Mouse (Mus musculus) v-Abl transformed pro-B cells (cell line): ENCODE data around the gene Dnajc21.

Source experiments
- in situ Hi-C, 2 experiments: fragments of 400-800 bp; cut with MboI; formaldehyde crosslinking; loops; one replicate each; pipeline ENCODE4 v1.15.1; 2025; ENCODE audit not compliant: unreplicated experiment in 2 of 2

Dnajc21 gene

DNA sequence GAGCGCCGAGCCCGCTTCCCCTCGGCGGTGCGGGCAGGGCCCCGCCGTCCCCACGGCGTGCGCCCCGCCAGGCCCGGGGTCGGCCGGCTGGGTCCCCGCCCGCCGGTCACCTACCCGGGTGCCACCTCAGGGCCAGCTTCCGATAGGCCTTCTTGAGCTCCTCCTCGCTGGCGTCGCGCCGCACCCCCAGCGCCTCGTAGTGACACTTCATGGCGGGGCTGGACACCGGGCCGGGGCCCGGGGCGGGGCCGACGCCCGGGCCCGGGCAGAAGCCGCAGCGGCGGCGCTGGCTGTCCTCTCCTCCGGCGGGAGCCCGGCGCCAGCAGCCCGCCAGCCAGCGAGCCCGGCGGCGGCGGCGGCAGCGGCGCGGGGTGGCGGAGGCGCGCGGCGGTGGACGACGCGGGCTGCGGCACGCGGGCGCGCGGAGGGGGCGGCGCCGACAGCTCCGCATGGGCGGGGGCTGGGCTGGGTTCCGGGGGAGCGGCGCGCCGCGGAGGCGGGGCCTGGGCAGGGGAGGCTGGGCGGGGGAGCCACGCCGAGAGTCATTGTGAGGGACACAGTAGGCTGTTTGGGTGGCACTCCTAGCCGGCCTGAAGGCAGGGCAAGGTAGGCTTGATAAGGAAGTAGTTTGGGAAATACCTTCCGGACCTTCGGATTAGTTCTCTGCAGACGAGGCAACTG lies at the start of gene Dnajc21:
Dnajc21 (minus strand) TSS at position 366 of the 681 bp plus-strand sequence.
- in situ Hi-C loops = loop anchor here in 1 of 2 experiments (10.0 kb wide), 1 partner anchor 725 kb away; the partner anchor contains the start of gene Spef2

GRCm38 (mm10) chr15:10515166-10515565 lies 44.9 kb upstream of the Dnajc21 start:
- in situ Hi-C loops = loop anchor here in 1 of 2 experiments (25.0 kb wide), 1 partner anchor 797 kb away; no protein-coding TSS in a partner anchor

- in situ Hi-C loops = loop anchor here in 1 of 2 experiments (25.0 kb wide), 1 partner anchor 806 kb away; no protein-coding TSS in a partner anchor
Observed at GRCm38 (mm10) chr15:10506099-10506498, 35.8 kb upstream of the Dnajc21 start.

DNA sequence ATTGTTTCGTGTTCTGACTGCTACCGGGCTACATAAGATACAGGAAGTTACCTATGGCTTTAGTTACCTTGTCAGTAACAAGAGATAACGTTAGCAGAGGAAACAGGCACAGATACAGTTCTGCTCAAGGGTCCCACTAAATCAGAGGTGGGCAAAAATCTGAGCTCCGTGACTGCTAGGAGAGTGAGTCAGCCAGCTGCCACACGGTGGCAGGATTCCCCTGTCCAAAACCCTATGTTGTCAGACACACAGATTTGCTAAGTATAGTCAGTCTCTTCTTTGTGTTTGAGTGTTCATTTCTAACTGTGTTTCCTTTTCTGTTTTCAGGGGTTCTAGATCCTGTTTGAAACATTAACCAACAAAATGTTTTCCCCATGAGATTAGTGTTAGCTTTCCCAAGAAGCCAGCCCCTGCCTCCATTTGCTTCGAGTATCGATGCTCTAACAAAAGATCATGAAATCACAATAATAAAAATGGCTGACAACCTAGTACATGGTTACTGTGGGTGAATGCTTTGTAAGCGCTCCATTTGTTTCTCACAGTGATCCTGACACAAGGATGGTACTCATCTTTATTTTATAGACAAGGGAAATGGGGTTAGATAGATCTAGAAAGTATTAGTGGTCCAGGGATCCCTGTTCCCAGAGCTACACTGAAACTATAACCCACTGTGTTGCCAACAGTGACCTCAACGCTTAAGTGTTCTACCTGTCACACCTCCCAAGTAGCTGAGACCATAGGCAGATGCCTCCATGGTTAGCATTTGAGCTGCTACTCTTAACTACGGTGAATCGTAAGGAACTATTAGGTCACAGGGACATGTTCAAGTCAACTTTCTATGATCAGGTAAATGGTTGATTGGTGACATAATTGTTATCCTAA lies 30.8 kb upstream of the Dnajc21 start:
- in situ Hi-C loops = loop anchor here in 1 of 2 experiments (25.0 kb wide), 1 partner anchor 811 kb away; no protein-coding TSS in a partner anchor

GRCm38 (mm10) chr15:10500035-10500434 lies 29.7 kb upstream of the Dnajc21 start:
- in situ Hi-C loops = loop anchor here in 1 of 2 experiments (25.0 kb wide), 1 partner anchor 812 kb away; no protein-coding TSS in a partner anchor

- in situ Hi-C loops = loop anchor here (5.0 to 25.0 kb wide), 3 partner anchors 365 to 1488 kb away; partner anchors contain the start of gene Sub1 (in 1 of the 2)
Observed at GRCm38 (mm10) chr15:10499593-10499992, 29.3 kb upstream of the Dnajc21 start.

DNA sequence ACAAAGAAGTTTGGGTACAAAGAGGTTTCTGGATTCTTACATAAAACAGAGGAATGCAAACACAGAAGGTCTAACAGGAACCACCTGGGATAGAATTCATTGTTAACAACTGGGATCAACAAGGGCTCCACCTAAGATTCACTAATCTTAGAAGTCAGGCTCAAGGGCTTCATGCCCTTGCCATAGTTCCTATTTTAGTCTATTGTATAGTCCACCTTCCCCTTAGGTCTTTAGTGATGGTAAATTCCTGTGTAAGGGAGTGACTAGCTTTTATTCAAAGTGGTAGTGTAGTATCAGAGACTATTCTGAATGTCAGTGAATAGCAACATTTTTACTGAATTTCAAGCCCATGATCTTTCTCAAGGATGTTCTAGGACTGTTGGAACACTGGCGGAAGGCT lies 26.4 kb upstream of the Dnajc21 start:
- in situ Hi-C loops = loop anchor here (5.0 to 25.0 kb wide), 3 partner anchors 368 to 1491 kb away; partner anchors contain the start of gene Sub1 (in 1 of the 2)

DNA sequence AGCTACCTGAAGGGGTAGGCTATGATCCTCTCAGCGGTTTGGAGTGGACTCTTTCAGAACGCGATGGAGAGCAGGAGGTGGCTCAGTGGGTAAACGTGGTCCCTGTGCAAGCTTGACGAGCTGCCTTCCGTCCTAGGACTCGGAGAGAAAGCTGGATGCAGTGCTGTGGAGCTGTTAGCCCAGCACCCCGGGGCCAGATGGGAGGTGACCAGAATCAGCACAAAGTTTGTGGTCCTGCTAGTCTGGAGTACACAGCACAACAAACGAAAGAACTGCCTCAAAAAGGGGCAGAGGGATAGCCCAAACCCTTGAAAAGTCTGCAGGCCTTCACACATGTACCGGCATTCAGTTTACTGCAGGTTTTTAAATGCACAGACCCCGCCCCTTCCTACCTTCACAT lies 25.6 kb upstream of the Dnajc21 start:
- in situ Hi-C loops = loop anchor here (5.0 to 25.0 kb wide), 3 partner anchors 369 to 1491 kb away; partner anchors contain the start of gene Sub1 (in 1 of the 2)

DNA sequence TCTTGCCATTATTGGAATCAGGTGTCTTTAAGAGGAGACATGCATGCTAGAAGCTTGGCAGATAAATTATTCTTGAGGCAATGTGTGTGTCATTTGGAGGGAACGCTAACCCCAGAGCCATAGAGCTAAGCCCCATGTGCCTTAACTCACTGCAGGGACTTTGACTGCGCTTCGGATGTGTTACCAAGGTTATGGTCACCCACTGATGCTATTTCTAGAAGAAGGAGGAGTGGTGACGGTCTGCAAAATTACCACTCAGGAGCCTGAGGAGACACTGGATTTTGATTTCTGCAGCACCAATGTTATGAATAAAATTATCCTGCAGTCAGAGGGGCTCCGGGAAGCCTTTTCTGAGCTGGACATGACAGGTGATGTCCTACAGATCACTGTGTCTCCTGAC lies 19.8 kb upstream of the Dnajc21 start:
- in situ Hi-C loops = loop anchor here (10.0 to 25.0 kb wide), 2 partner anchors 375 to 1497 kb away; partner anchors contain the start of gene Sub1 (in 1 of the 2)

DNA sequence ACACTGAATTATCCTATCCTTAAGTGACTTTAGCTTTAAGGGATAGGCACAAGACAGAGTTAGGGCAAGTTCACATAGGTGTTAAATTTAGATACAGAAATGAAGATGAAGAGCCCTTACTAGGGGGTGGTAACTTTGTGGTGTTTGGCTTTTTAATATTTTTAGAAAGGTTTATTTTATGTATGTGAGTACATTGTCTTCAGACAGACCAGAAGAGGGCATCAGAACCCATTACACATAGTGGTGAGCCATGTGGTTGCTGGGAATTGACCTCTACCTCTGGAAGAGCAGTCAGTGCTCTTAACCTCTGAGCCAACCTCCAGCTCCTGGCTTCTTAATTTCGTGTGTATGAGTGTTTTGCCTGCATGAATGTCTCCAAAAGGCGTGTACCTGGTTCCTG lies 16.9 kb upstream of the Dnajc21 start:
- in situ Hi-C loops = loop anchor here (10.0 to 25.0 kb wide), 3 partner anchors 1032 to 1500 kb away; partner anchors contain the start of gene Sub1 (in 1 of the 2)

DNA sequence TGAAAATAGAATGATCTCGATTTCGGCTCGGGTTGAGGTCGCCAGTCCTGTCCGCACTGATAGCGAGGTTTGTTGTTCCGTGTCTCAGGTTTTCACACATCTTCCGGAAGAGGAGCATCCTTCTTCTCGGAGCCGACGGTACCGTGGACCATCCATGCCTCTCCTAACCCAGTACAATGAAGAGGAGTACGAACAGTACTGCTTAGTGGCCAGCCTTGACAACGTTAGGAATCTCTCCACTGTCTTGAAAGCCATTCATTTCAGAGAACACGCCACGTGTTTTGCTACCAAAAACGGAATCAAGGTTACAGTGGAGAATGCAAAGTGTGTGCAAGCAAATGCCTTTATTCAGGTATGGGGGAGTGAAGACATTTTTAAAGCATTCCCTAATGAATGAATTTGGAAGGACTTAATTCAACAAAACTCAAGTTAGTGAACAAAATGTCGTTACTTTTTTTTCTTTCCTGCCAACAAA lies 16.1 kb upstream of the Dnajc21 start:
- in situ Hi-C loops = loop anchor here (10.0 to 25.0 kb wide), 3 partner anchors 1032 to 1501 kb away; partner anchors contain the start of gene Sub1 (in 1 of the 2)

- in situ Hi-C loops = loop anchor here (10.0 to 25.0 kb wide), 3 partner anchors 1031 to 1502 kb away; partner anchors contain the start of gene Sub1 (in 1 of the 2)
Observed at GRCm38 (mm10) chr15:10485484-10486364, 15.4 kb upstream of the Dnajc21 start, which contains the start of the genes Brix1 and Rad1. Brix1 (minus strand) TSS chr15:10485947. Rad1 (plus strand) TSS chr15:10486018.

DNA sequence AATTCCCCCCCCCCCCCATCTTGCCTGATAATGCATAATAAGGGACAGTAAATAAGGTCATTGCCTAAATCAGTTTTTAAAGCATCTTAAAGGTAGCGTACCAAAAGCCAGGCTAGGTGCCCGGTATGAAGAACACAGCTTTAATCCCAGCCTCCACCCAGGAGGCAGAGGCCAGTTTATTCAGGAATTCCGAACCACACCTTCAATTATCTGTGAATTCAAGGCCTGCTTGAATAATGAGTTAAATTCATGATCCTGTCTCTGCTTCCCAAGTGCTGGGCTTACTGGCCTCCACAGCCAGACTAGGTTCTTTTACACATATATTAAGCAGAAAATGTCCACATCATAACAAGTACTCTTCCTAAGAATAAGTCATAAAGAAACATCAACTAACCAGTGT lies 625 bp upstream of the Dnajc21 start:
- in situ Hi-C loops = loop anchor here in 1 of 2 experiments (10.0 kb wide), 1 partner anchor 726 kb away; the partner anchor contains the start of gene Spef2

DNA sequence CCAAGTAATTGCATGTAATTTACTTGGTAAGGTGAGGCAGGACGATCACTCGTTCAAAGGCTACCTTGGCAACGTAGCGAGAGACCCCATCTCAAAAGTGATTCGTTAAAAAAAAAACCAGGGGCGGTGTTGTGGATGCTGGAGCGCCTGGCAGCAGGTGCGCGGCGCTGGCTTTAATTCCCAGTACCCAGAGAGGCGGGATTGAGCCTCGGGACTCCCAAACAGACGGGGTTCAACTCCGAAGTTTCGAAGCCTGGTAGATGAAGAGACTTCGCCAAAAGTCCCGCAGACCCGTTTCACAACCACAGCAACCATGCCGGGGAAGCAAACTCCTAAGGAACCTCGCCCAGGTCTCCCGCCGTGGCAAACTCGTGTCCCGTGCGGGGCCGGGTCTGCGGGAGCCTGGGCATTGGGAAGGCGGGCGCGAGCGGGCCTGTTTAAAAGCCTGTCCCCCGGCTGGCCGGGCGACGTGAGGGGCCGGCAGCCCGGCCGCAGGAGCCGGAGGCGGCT lies 620 bp downstream of the Dnajc21 start:
- in situ Hi-C loops = loop anchor here in 1 of 2 experiments (10.0 kb wide), 1 partner anchor 725 kb away; the partner anchor contains the start of gene Spef2

DNA sequence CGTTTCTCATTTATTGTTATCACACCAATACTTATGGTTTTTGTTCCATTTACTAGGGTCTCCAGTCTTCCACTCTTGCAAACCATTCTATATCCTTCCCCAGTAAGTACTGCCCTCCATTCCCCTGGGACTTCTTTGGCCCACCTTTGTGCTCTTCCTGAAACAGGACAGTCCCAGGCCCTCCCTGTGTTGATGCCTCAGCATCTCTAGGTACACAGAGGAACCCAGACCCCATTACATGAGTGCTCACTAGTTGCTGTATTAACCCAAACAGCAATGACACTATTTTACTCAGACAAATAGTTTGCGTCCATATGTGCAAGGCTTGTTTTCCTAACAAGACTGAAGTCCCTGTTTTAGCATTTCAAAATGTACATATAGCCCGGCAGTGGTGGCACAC lies 1.6 kb downstream of the Dnajc21 start:
- in situ Hi-C loops = no loop called here

DNA sequence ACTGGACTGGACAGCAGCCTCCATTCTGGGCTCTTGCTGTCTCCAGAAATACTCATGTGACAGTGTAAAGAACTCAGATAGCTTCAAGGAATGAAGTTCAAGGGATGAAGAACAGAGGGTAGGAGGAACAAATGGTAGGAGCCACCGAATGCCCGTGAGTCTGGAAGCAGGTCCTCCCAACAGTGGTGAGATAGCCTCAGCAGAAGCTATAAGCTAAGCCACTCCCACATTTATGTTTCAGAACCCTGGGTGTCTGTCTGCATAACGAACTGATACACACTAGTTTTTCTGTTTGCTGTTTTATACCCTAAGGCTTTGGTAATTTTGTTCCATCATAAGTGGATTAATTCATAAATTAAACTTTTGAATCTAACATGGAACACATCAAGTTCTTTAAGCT lies 5.6 kb downstream of the Dnajc21 start:
- in situ Hi-C loops = no loop called here

DNA sequence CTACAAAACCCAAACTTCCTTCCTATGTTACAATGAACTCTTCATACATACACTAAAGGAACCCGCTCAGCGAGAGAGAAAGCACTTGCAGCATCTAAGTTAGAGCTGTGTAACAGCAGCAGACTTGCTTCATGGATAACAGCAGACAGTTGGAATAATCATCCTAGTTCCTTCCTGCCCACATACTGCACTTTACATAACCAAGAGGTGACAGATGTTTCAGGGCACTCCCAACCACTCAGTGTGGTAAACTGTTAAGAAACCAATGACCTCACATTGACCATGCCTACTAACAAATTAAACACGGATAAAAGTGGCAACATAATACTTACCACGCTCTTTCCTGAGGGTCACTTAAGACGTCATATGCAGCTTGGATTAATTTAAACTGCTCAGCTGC lies 6.8 kb downstream of the Dnajc21 start:
- in situ Hi-C loops = no loop called here

GRCm38 (mm10) chr15:10460986-10461385 lies 9.3 kb downstream of the Dnajc21 start:
- in situ Hi-C loops = no loop called here

DNA sequence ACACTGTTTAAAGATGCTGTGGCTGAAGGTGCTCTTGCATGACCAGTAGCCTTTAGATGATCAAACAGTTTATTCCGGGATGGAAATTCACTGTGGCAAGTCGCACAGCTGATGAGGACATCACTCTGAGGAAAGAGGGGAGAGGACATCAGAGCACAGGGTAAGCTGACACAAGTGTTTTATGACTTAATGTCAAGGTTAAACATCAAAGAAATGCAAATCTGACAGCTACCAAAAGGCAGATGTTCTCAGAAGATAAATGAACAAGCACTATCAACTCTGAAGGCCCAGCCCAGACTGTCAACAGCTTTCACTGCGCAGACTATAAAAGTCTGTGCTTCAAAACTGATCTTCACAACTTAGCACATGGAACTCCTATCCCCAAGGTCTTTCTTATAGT lies 23.2 kb downstream of the Dnajc21 start:
- in situ Hi-C loops = loop anchor here in 1 of 2 experiments (10.0 kb wide), 2 partner anchors 692 to 992 kb away; no protein-coding TSS in a partner anchor
